Mouse (Mus musculus) midbrain, embryonic 11.5 days (tissue): ENCODE measurements around the gene Gm27179. TPM values are rescaled to one million over a fixed set of nuclear protein-coding genes. Genes with fewer than 3 reads are reported as not detected.
"Not testable (repeated sequence)": the region's sequence is repeated elsewhere in the genome, so short reads cannot be mapped to it uniquely, and the experiment has no call there.

Source experiments
- ATAC-seq: fragments of 200-750 bp; cut with Nextera tagmentation; 2 replicates; pipeline ENCODE4 v1.8.0; 2017; ENCODE audit warnings: moderate TSS enrichment, moderate library complexity; ENCODE audit not compliant: low FRiP score
- DNase-seq: peaks from one replicate; pipeline ENCODE4 v3.0.0; 2015; ENCODE audit warnings: low spot score; ENCODE audit errors: missing footprints
- H3K27ac ChIP-seq: fragments of 300-500 bp; sonication (generic); 2 replicates; pipeline ENCODE4 v1.5.1; 2014; ENCODE audit warnings: low read depth, low read length
- H3K27me3 ChIP-seq: fragments of 300-500 bp; sonication (generic); 2 replicates; pipeline ENCODE4 v1.6.1; 2014; ENCODE audit warnings: mild to moderate bottlenecking, low read length, moderate library complexity, mixed read lengths; ENCODE audit not compliant: control insufficient read depth, insufficient read depth
- H3K36me3 ChIP-seq: fragments of 300-500 bp; sonication (generic); 2 replicates; pipeline ENCODE4 v1.6.1; 2014; ENCODE audit warnings: mild to moderate bottlenecking, low read length, moderate library complexity, mixed read lengths; ENCODE audit not compliant: control insufficient read depth, insufficient read depth
- H3K4me1 ChIP-seq: fragments of 300-500 bp; sonication (generic); 2 replicates; pipeline ENCODE4 v1.6.1; 2014; ENCODE audit warnings: low read length; ENCODE audit not compliant: control insufficient read depth, insufficient read depth
- H3K4me2 ChIP-seq: fragments of 300-500 bp; sonication (generic); 2 replicates; pipeline ENCODE4 v1.6.1; 2014; ENCODE audit warnings: mild to moderate bottlenecking, moderate library complexity
- H3K4me3 ChIP-seq: fragments of 300-500 bp; sonication (generic); 2 replicates; pipeline ENCODE4 v1.5.1; 2014; ENCODE audit warnings: low read depth, low read length
- H3K9ac ChIP-seq: fragments of 300-500 bp; sonication (generic); 2 replicates; pipeline ENCODE4 v1.6.1; 2014; ENCODE audit warnings: low read length
- H3K9me3 ChIP-seq: fragments of 300-500 bp; sonication (generic); 2 replicates; pipeline ENCODE4 v1.6.1; 2016; ENCODE audit warnings: low read length; ENCODE audit not compliant: control insufficient read depth
- WGBS: fragments of 180-500 bp; shearing (Covaris S2); extraction: QIAGEN DNeasy Blood & Tissue Kit; methylation state at CpG from one replicate; pipeline ENCODE4 v1.1.7; 2014; 5-methylcytosine and 5-hydroxymethylcytosine counted together
- polyA plus RNA-seq: library from polyadenylated mRNA; unstranded; fragments of >200 nt; fragmentation: Nextera tagmentation; extraction: Ambion mirVana; gene quantifications from 2 replicates; pipeline ENCODE4 v1.2.1, GENCODE M21; 2014

The Gm27179 gene
- polyA plus RNA-seq: not detected in 2 replicates

GRCm38 (mm10) chr14:69512449-69512848 is at the start of gene Gm27179:
Gene Gm27179, minus strand, starts transcription at chr14:69512549.
- no CpG with 5 or more reads among the region's 2 CpGs for WGBS
- not testable (repeated sequence) for H3K9me3 ChIP-seq, DNase-seq, H3K36me3 ChIP-seq, H3K27me3 ChIP-seq, H3K4me2 ChIP-seq, ATAC-seq, H3K27ac ChIP-seq, H3K9ac ChIP-seq, H3K4me3 ChIP-seq, H3K4me1 ChIP-seq

- H3K36me3 ChIP-seq, H3K9me3 ChIP-seq, H3K27ac ChIP-seq, H3K27me3 ChIP-seq, H3K4me2 ChIP-seq, H3K4me3 ChIP-seq, H3K9ac ChIP-seq, DNase-seq, ATAC-seq, H3K4me1 ChIP-seq: not testable (repeated sequence)
- WGBS: no CpG with 5 or more reads among the region's 14 CpGs
Observed at GRCm38 (mm10) chr14:69557550-69557949, 45.2 kb upstream of the Gm27179 start.

DNA sequence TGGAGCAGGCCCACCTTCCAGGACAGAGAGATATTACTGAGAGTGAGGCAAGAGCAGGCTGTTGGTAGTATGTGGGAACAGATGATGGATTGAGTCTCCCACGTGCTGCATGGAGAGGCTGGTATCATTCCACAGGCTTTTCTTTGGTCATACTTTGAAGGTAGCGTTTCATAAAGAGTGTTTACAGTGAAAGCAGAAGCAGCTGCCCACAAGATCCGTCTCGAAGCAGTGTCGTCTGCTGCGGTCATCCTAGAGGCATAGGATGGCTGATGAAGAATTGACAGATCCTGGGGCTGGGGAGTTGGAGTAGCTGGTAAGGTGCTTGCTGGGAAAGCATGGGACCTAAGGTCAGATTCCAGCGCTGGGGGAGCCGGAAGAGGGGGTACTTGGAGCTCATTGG is 44.5 kb upstream of the Gm27179 start:
- not testable (repeated sequence) for H3K36me3 ChIP-seq, ATAC-seq, H3K9ac ChIP-seq, H3K4me2 ChIP-seq, DNase-seq, H3K4me1 ChIP-seq, H3K9me3 ChIP-seq, H3K4me3 ChIP-seq, H3K27me3 ChIP-seq, H3K27ac ChIP-seq
- WGBS: no CpG with 5 or more reads among the region's 8 CpGs

DNA sequence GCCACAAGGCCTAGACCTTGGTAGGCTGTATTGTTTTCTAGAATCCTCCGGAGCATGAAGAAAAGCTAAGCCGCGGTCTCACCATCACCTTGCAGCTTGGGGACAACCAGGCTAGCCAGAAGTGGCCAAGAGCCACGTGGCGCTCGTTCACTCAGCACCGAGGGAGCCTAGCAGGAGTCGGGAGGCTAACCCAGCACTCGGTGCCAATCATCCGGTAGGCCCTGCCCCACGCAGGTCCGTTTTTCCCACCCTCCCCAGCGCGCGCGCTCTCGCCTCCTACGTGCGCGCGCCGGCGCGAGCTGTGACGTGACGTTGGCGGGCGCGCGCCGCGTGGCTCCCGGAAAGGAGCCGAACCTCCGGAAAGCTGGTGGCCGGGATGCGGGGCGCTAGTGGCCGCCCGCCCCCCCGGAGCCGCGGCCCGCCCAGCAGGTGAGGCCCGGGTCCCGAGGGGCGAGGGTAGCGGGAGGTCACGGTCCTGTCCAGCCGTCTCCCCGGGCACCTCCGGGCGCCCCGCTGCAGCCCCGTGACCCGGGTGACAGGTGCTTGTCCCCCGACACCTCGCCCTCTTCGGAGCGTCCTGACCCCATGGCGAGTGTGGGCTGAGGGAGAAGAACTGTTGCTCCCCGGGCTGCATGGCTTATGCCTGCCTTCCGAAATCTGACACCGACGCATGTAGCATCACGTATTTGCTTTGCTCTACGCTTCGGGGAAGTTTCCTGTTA is 42.9 kb upstream of the Gm27179 start, which contains the start of gene Entpd4b:
Entpd4b (plus strand) TSS at position 315 of the 722 bp plus-strand sequence.
- no CpG with 5 or more reads among the region's 68 CpGs for WGBS
- not testable (repeated sequence) for H3K4me2 ChIP-seq

DNA sequence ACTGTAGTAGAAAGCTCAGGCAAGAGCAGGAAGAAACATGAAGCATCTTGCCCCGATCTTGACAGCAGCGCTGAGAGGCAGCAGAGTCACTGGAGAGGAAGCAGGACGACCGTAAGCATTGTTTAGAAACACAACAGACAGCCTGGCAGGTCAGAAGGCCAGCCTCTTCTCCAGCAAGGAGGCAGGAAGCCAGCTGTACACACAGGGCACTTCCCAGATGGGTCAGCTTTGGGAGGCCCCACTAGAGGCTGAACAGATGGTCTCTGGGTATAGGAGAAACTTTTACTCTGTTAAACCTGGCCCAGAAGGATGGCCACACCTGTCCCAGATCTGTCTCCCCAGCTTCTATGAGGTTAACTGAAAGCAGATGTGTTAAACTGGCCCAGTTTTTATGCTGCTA is 35.0 kb upstream of the Gm27179 start:
- not testable (repeated sequence) for ATAC-seq, H3K27ac ChIP-seq, H3K4me3 ChIP-seq, H3K4me1 ChIP-seq, H3K4me2 ChIP-seq, H3K9ac ChIP-seq, DNase-seq, H3K36me3 ChIP-seq, H3K27me3 ChIP-seq, H3K9me3 ChIP-seq
- no CpG with 5 or more reads among the region's 4 CpGs for WGBS

More for the DNA sequence above, 42.9 kb upstream of the Gm27179 start, which contains the start of gene Entpd4b:
- not testable (repeated sequence) for H3K9me3 ChIP-seq, H3K36me3 ChIP-seq, H3K4me1 ChIP-seq, H3K4me3 ChIP-seq, DNase-seq, H3K27me3 ChIP-seq, H3K9ac ChIP-seq, H3K27ac ChIP-seq
- ATAC-seq: peak; percentile 96

GRCm38 (mm10) chr14:69545052-69545451 is 32.7 kb upstream of the Gm27179 start:
- not testable (repeated sequence) for H3K4me2 ChIP-seq, H3K4me1 ChIP-seq, H3K27ac ChIP-seq, ATAC-seq, H3K27me3 ChIP-seq, H3K4me3 ChIP-seq, DNase-seq, H3K9me3 ChIP-seq, H3K9ac ChIP-seq, H3K36me3 ChIP-seq
- whole genome bisulfite sequencing: no CpG with 5 or more reads among the region's 2 CpGs

- DNase-seq, H3K4me2 ChIP-seq, H3K36me3 ChIP-seq, H3K9me3 ChIP-seq, H3K4me1 ChIP-seq, H3K27ac ChIP-seq, ATAC-seq, H3K9ac ChIP-seq, H3K4me3 ChIP-seq, H3K27me3 ChIP-seq: not testable (repeated sequence)
- no CpG with 5 or more reads among the region's 7 CpGs for WGBS
Observed at GRCm38 (mm10) chr14:69544033-69544432, 31.7 kb upstream of the Gm27179 start.

DNA sequence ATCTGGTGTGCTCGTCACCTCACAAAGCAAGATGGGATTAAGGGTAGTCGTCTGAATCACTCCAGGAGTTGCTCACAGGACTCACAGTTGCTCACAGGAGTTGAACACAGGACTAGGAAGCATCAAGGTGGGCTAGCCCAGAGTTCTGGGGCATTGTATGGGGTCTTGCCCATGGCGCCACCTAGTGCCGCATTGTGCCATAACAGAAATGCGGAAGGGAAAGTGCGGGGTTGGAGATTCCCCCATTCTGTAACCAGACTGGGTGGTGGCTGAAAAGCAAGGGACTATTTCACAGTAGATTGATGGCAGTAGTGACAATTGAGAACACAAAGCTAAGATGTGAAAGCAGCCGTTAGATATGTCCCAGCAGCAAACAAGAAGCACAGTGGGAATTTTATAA is 30.3 kb upstream of the Gm27179 start:
- not testable (repeated sequence) for H3K27me3 ChIP-seq, H3K9me3 ChIP-seq, H3K4me3 ChIP-seq, H3K36me3 ChIP-seq, H3K4me1 ChIP-seq, H3K27ac ChIP-seq, H3K4me2 ChIP-seq, DNase-seq, H3K9ac ChIP-seq, ATAC-seq
- no CpG with 5 or more reads among the region's 7 CpGs for WGBS

- H3K36me3 ChIP-seq, H3K27me3 ChIP-seq, ATAC-seq, H3K4me3 ChIP-seq, DNase-seq, H3K9ac ChIP-seq, H3K4me2 ChIP-seq, H3K9me3 ChIP-seq, H3K4me1 ChIP-seq, H3K27ac ChIP-seq: not testable (repeated sequence)
- WGBS: no CpG with 5 or more reads among the region's 5 CpGs
Observed at GRCm38 (mm10) chr14:69540113-69540512, 27.8 kb upstream of the Gm27179 start.
